Mouse (Mus musculus): ENCODE results near the gene Gaa. TPM values are rescaled to one million over a fixed set of nuclear protein-coding genes. Genes with fewer than 3 reads are reported as not detected.

Gaa gene
- total RNA-seq, 2 experiments from 2014 or later = 323 to 324 TPM

DNA sequence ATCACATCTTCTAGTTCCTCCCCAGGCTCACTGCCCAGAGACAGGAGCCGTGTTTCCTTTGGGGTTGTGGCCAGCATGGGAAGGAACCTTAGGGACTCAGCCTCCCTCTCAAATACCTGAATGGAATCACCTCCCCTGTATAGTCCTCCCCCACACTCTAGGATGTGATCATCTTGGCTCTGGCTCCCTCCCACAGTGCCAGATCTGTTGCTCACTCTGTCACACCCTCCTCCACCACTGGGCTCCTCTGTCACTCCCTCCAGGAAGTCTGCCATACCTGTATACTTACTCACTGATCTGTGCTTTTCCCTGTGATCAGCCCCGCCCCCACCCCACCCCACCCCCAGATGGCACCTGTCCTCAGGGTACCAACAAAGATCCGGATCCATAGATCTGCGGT is 62.9 kb downstream of the Gaa start:
- Histone ChIP-seq H3K4me3 (no peak overlapping the region), H3K27ac (no peak overlapping the region)
- no peak for DNase-seq (ENCODE audit: low spot score in 2 of 2)
- no peak for TF ChIP-seq CTCF (conservative IDR thresholded peaks at IDR 0.05)

DNA sequence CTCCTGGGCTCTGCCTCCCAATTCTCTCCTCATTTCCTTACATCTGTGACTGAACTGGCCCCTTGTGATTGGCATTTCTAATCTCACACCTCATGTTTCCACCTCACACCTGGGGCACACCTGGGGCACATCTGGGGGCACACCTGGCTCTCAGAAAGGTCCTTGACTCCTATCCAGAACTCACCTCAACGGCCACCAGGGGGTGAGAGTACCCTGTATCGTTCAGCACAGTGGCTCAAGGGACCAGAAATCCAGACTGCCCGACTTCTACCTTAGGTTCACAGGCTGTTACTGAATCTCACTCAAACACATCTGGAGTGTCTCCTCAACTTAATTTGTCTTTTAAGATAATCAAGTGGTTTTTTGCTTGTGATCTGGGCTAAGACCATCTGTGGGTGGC is 64.3 kb downstream of the Gaa start:
- TF ChIP-seq CTCF (conservative IDR thresholded peaks at IDR 0.05) = no peak
- DNase-seq (ENCODE audit: low spot score in 2 of 2) = no peak
- Histone ChIP-seq H3K4me3 (no peak overlapping the region), H3K27ac (no peak overlapping the region)

Other genes with a start within 250 kb of the Gaa start
- gene Cbx2, start 244.9 kb upstream of the Gaa start, total RNA-seq (2021) = 1 to 10 TPM; 2.9 to 3.1 TPM
- gene Cbx8, start 226.9 kb upstream of the Gaa start, total RNA-seq (2021) = 10 to 100 TPM; 10.2 to 11.3 TPM
- 10 to 100 TPM; 53.7 to 60.4 TPM for gene Cbx4, start 181.7 kb upstream of the Gaa start, total RNA-seq (2021)
- gene Tbc1d16, start 39.4 kb upstream of the Gaa start, total RNA-seq (2021) = 10 to 100 TPM; 44.0 to 44.1 TPM
- 1 to 10 TPM; 2.8 to 4.1 TPM for gene Ccdc40, start 39.3 kb upstream of the Gaa start, total RNA-seq (2021)
- 10 to 100 TPM; 90.8 to 92.2 TPM for gene Eif4a3, start 32.2 kb downstream of the Gaa start, total RNA-seq (2021)
- gene Card14, start 39.9 kb downstream of the Gaa start, total RNA-seq (2021) = 1 to 10 TPM in 1 of 2 experiments, under 1 TPM in 1; 0.77 to 1.0 TPM
- gene Sgsh, start 87.6 kb downstream of the Gaa start, total RNA-seq (2021) = 1 to 10 TPM; 5.0 to 6.3 TPM
- 1 to 10 TPM; 4.9 to 6.7 TPM for gene Slc26a11, start 87.7 kb downstream of the Gaa start, total RNA-seq (2021)
- 1 to 10 TPM; 3.1 to 4.1 TPM for gene Rnf213, start 125.2 kb downstream of the Gaa start, total RNA-seq (2021)
- gene Endov, start 223.5 kb downstream of the Gaa start, total RNA-seq (2021) = 10 to 100 TPM; 35.8 to 35.9 TPM